Mouse (Mus musculus) midbrain, embryonic 14.5 days (tissue): ENCODE measurements around the gene Emg1. TPM values are rescaled to one million over a fixed set of nuclear protein-coding genes. Genes with fewer than 3 reads are reported as not detected.
"Not testable (repeated sequence)": the region's sequence is repeated elsewhere in the genome, so short reads cannot be mapped to it uniquely, and the experiment has no call there.

Source experiments
- ATAC-seq: fragments of 200-750 bp; cut with Nextera tagmentation; 2 replicates; pipeline ENCODE4 v1.8.0; 2017; ENCODE audit warnings: moderate number of reproducible peaks, moderate library complexity; ENCODE audit not compliant: low FRiP score, low TSS enrichment
- DNase-seq: peaks from one replicate; pipeline ENCODE4 v3.0.0-alpha.2; 2015
- H3K27ac ChIP-seq: fragments of 300-500 bp; sonication (generic); replicated peaks from 2 replicates; pipeline ENCODE4 v1.5.1; 2014; ENCODE audit warnings: mild to moderate bottlenecking, low read depth, low read length, moderate library complexity
- H3K27me3 ChIP-seq: fragments of 300-500 bp; sonication (generic); 2 replicates; pipeline ENCODE4 v1.6.1; 2014; ENCODE audit warnings: low read length, control low read depth, mixed read lengths; ENCODE audit not compliant: control insufficient read depth, insufficient read depth
- H3K36me3 ChIP-seq: fragments of 300-500 bp; sonication (generic); 2 replicates; pipeline ENCODE4 v1.6.1; 2014; ENCODE audit warnings: low read length, control low read depth; ENCODE audit not compliant: control insufficient read depth, insufficient read depth
- H3K4me1 ChIP-seq: fragments of 300-500 bp; sonication (generic); 2 replicates; pipeline ENCODE4 v1.6.1; 2014; ENCODE audit warnings: mild to moderate bottlenecking, antibody characterized with exemption, low read length, control low read depth; ENCODE audit not compliant: control insufficient read depth, insufficient read depth
- H3K4me2 ChIP-seq: fragments of 300-500 bp; sonication (generic); 2 replicates; pipeline ENCODE4 v1.6.1; 2014; ENCODE audit warnings: mild to moderate bottlenecking, low read length, moderate library complexity
- H3K4me3 ChIP-seq: fragments of 300-500 bp; sonication (generic); replicated peaks from 2 replicates; pipeline ENCODE4 v1.5.1; 2014; ENCODE audit warnings: low read depth, low read length
- H3K9ac ChIP-seq: fragments of 300-500 bp; sonication (generic); replicated peaks from 2 replicates; pipeline ENCODE4 v1.6.1; 2014; ENCODE audit warnings: mild to moderate bottlenecking, low read length, moderate library complexity
- H3K9me3 ChIP-seq: fragments of 300-500 bp; sonication (generic); 2 replicates; pipeline ENCODE4 v1.6.1; 2016; ENCODE audit warnings: low read length, control low read depth, mixed read lengths; ENCODE audit not compliant: control insufficient read depth
- WGBS: fragments of 180-500 bp; shearing (Covaris S2); extraction: QIAGEN DNeasy Blood & Tissue Kit; methylation state at CpG from one replicate; pipeline ENCODE4 v1.1.7; 2014; 5-methylcytosine and 5-hydroxymethylcytosine counted together
- polyA plus RNA-seq: library from polyadenylated mRNA; unstranded; fragments of >200 nt; fragmentation: Nextera tagmentation; extraction: Ambion mirVana; gene quantifications from 2 replicates; pipeline ENCODE4 v1.2.1, GENCODE M21; 2014

Emg1 gene
- polyA plus RNA-seq, 1 experiment from 2014 or later = 111 TPM

DNA sequence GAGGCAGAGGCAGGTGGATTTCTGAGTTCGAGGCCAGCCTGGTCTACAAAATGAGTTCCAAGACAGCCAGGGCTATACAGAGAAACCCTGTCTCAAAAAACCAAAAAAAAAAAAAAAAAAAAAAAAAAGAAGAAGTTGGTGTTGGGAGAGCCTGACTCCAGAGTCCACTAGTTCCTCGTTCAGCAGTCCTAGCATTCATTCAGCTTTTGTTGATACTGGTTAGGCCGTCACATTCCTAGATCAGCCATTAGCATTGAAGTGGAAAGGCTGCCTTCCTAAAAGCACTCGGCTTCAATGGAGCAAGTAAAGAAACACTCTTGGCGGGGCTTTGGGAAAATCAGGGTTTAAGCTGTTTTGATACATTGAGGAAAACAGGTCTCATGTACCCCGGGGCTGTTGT lies 29.7 kb downstream of the Emg1 start:
- not testable (repeated sequence) for ATAC-seq, H3K4me2 ChIP-seq, H3K27ac ChIP-seq, H3K4me1 ChIP-seq, H3K4me3 ChIP-seq, DNase-seq, H3K27me3 ChIP-seq, H3K9ac ChIP-seq, H3K36me3 ChIP-seq, H3K9me3 ChIP-seq
- 59% methylated on average over 6 of the region's 6 CpGs for WGBS

DNA sequence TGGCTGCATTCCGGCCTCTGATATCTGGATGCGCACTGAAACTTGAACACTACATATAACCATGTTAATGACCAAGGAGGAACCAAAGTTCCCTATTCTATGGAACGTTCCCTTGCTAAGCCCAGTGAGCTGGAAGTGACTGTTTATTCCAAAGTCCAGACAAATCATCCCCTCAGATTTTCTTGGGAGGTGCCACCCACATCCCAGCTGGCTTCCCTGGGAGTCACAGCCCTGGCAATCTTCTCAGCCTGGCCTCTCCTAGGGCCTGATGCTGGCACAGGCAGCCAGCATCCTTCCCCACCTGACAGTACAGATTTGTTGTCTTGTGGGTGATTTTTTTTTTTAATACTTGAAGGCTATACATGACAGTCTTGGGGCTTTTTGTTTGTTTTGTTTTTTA lies 32.5 kb downstream of the Emg1 start:
- DNase-seq (no peak), ATAC-seq (no peak)
- Histone ChIP-seq H3K27me3 (no peaks in the 10 kb centered on the region), H3K9me3 (no peaks in the 10 kb centered on the region), H3K9ac (no peak overlapping the region), H3K4me2 (no peak overlapping the region), H3K4me3 (no peak overlapping the region), H3K27ac (no peak overlapping the region), H3K4me1 (no peaks in the 10 kb centered on the region), H3K36me3 (no peaks in the 10 kb centered on the region)
- WGBS = 94% methylated on average over 3 of the region's 3 CpGs

DNA sequence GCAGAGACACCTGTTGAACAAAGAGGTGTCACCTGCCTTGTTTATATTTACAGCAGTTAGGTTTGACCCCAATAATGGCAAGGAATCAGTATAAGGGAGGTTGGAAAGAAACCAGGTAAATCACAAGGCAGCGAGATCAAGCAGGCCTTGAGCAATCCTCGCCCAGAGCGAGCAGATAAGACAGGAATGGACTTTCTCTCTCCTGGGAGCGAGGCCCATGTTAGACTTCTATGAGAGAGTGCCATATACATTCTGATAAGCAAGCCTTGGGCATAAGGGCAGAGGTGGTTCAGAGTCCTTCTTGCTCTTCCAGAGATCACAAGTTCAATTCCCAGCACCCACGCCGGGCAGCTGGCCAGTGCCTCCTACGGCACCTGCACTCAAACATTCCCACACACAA lies 33.2 kb downstream of the Emg1 start:
- Histone ChIP-seq H3K36me3 (no peaks in the 10 kb centered on the region), H3K27me3 (no peaks in the 10 kb centered on the region), H3K4me3 (no peak overlapping the region), H3K4me2 (no peak overlapping the region), H3K4me1 (no peaks in the 10 kb centered on the region), H3K9me3 (no peaks in the 10 kb centered on the region), H3K27ac (no peak overlapping the region), H3K9ac (no peak overlapping the region)
- WGBS = 94% methylated on average over 7 of the region's 7 CpGs
- no peak for ATAC-seq
- DNase-seq = no peak

DNA sequence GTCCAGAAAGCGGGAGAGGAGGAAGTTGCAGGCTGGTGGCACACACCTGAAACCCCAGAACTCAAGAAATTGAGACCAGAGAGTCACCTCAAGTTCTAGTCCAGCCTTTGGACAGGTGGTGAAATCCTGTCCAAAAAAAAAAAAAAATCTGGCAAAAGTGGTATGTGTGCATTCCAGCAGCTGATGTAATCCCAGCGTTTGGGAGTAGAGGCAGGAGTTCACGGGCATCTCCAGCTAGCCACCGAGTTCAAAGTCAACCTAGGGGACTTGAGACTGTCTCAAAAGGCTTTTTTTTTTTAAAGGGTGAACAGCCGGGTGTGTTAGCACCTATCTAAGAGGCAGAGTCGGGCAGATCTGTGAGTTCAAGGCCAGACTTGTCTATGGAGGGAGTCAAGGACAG lies 35.8 kb downstream of the Emg1 start:
- no peak overlapping the region for H3K27ac ChIP-seq
- ATAC-seq (no peak), DNase-seq (no peak)
- H3K36me3 ChIP-seq = no peaks in the 10 kb centered on the region
- 94% methylated on average over 6 of the region's 6 CpGs for WGBS
- H3K4me2 ChIP-seq = no peak overlapping the region
- H3K4me1 ChIP-seq = no peaks in the 10 kb centered on the region
- no peak overlapping the region for H3K4me3 ChIP-seq
- no peaks in the 10 kb centered on the region for H3K27me3 ChIP-seq
- no peaks in the 10 kb centered on the region for H3K9me3 ChIP-seq
- no peak overlapping the region for H3K9ac ChIP-seq

DNA sequence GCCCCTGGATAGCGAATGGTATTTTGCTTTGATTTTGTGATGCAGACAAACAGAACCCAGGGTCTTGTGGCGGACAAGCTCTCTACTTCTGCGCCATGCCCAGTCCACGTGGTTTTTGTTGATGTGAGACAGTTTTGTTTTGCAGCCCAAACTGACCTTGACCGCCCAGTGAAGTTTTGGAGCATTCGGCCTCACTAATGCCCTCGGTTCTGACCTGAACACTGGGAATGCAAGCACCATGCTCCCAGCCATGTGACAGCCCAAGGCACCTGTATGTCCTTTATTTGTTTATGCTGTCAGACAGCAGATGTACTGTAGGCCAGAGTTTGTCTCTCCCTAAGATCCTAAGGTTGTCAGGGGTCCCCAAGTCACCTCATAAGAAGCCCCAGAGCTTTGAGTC lies 37.4 kb downstream of the Emg1 start:
- no peak overlapping the region for H3K4me2 ChIP-seq
- WGBS = 96% methylated on average over 7 of the region's 7 CpGs
- no peak for DNase-seq
- no peak overlapping the region for H3K4me3 ChIP-seq
- no peaks in the 10 kb centered on the region for H3K4me1 ChIP-seq
- no peak for ATAC-seq
- H3K36me3 ChIP-seq = no peaks in the 10 kb centered on the region
- H3K9me3 ChIP-seq = no peaks in the 10 kb centered on the region
- no peaks in the 10 kb centered on the region for H3K27me3 ChIP-seq
- no peak overlapping the region for H3K9ac ChIP-seq
- H3K27ac ChIP-seq = no peak overlapping the region

DNA sequence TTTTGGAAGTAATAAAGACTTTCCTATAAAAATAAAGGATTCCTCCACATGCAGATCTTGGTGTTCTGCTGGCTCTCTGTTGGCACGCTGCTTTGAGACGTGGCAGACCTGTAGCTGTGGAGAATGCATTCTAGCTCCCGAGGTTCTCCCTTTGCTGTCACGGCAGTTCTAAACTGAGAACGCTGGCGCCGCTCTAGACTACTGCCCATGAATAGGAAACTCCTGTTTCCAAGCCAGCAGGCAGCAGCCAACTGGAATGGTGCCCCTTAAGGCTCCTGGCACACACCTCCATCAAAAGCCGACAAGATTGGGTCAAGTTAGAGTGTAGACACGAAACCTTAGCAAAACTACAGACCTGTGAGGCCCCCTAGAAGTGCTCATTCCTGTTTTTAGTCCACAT lies 38.4 kb downstream of the Emg1 start:
- Histone ChIP-seq H3K9ac (no peak overlapping the region), H3K4me2 (no peak overlapping the region), H3K4me3 (no peak overlapping the region), H3K9me3 (no peaks in the 10 kb centered on the region), H3K36me3 (no peaks in the 10 kb centered on the region), H3K4me1 (no peaks in the 10 kb centered on the region), H3K27ac (no peak overlapping the region), H3K27me3 (no peaks in the 10 kb centered on the region)
- DNase-seq (no peak), ATAC-seq (no peak)
- WGBS = 88% methylated on average over 9 of the region's 9 CpGs

DNA sequence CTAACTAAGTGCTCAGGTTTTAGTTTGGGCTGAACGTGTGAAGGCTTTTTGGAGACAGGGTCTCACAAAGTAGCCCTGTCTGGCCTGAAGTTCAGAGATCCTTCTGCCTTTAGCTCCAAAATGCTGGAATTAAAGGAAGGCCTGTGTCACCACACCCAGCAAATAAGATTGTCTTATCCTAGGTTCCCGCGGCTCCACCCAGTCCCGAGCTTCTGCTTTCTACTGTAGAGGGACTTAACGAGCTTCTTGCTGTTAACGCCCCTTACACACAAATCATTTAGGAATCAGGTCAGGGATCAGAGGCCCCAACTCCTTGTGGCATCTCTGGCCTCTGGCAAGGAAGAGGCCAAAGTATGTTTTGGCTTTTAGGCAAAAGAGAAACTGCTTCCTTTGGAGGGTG lies 39.9 kb downstream of the Emg1 start:
- H3K36me3 ChIP-seq = no peaks in the 10 kb centered on the region
- 76% methylated on average over 6 of the region's 6 CpGs for WGBS
- H3K4me1 ChIP-seq = no peaks in the 10 kb centered on the region
- no peak overlapping the region for H3K4me3 ChIP-seq
- DNase-seq = no peak
- no peaks in the 10 kb centered on the region for H3K9me3 ChIP-seq
- H3K27ac ChIP-seq = no peak overlapping the region
- no peak for ATAC-seq
- H3K9ac ChIP-seq = no peak overlapping the region
- H3K27me3 ChIP-seq = no peaks in the 10 kb centered on the region
- no peak overlapping the region for H3K4me2 ChIP-seq

DNA sequence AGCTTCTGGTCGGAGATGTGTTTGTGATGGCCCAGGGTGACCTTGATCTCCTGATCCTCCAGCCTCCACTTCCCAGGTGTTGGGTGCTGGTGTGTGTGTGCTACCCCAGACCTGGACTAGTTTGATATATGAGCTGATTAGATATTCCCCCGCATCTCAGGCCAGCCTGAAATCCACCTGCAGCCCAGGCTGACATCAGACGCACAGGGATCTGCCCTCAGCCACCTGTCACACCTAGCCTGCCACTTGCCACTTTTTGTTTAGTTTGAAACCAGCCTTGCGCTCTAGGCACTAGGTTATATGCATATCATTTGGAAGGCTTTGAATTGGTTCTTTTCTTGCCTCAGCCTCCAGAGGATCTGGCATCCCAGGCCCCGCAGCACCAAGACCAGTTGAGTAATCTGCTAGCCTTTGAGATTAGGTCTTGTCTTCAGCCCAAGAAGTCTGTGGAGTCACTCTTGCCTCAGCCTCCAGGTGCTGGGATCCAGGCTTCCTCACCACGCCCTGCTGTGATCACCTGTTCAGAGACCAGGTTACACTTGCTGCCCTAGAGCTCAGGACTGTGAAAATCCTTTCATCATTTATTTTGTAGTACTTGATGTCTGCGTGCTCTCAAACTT lies 41.6 kb downstream of the Emg1 start:
- Histone ChIP-seq H3K9ac (no peak overlapping the region), H3K4me1 (no peaks in the 10 kb centered on the region), H3K9me3 (no peaks in the 10 kb centered on the region), H3K36me3 (no peaks in the 10 kb centered on the region), H3K4me2 (no peak overlapping the region), H3K27ac (no peak overlapping the region), H3K27me3 (no peaks in the 10 kb centered on the region), H3K4me3 (no peak overlapping the region)
- 89% methylated on average over 7 of the region's 7 CpGs for WGBS
- DNase-seq (no peak), ATAC-seq (no peak)

DNA sequence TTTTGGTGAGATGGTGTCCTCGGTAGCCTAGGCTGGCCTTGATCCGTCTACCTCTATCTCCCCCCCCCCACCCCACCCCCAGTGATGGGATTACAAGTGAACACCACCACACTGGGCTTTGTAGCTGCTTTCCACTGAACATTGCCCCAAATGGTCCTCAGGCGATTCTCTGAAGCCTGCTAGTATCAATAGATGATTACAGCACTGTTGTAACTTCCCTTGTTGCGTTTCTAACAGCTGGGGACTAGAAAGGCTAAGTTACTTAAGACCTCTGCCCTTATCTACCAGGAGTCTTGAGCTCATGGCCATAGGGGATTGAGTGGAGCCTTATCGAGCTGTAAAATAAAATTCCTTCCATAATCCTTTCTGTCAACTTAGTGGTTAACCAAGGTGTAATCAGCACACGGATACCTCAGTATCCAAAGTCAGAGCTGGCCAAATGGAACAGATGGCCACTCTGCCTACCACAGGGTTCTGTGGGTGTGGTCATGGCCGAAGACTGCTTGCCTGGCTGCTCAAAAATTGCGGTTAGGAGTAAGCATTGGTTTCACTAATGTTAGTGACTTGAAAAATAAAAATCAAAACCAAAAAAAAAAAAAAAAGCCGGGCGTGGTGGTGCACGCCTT lies 42.6 kb downstream of the Emg1 start:
- H3K4me3 ChIP-seq = no peak overlapping the region
- H3K36me3 ChIP-seq = no peaks in the 10 kb centered on the region
- H3K27ac ChIP-seq = no peak overlapping the region
- no peaks in the 10 kb centered on the region for H3K9me3 ChIP-seq
- H3K27me3 ChIP-seq = no peaks in the 10 kb centered on the region
- 95% methylated on average over 11 of the region's 11 CpGs for WGBS
- H3K9ac ChIP-seq = no peak overlapping the region
- no peaks in the 10 kb centered on the region for H3K4me1 ChIP-seq
- H3K4me2 ChIP-seq = no peak overlapping the region
- ATAC-seq = no peak
- DNase-seq = no peak
